Mouse (Mus musculus) ES-Bruce4 (cell line): Measurements from ENCODE around the gene Trhr2.

Source experiments
- CTCF ChIP-seq: IDR thresholded peaks from one replicate; pipeline ENCODE4 v1.8.1; 2011; ENCODE audit warnings: low read depth, low read length
- EP300 ChIP-seq: IDR thresholded peaks from 2 replicates; pipeline ENCODE4 v1.6.1; 2011; ENCODE audit warnings: low read depth, low read length; ENCODE audit not compliant: insufficient read depth
- POLR2A ChIP-seq: IDR thresholded peaks from one replicate; pipeline ENCODE4 v1.8.1; 2011; ENCODE audit warnings: low read length; ENCODE audit not compliant: insufficient read depth

GRCm38 (mm10) chr8:122341790-122342189, 18.8 kb downstream of the Trhr2 start:
- TF ChIP-seq EP300 (no peak), CTCF (no peak), POLR2A (no peak)
